Mouse (Mus musculus) kidney, adult 2 months (tissue): ENCODE data around the gene Kcnab1.

Experiments
- CTCF ChIP-seq: fragments of 200-500 bp; conservative IDR thresholded peaks from 2 replicates; pipeline ENCODE4 v1.5.1; 2011; ENCODE audit warnings: low read depth, mild to moderate bottlenecking, control low read depth, low read length, moderate library complexity, mixed read lengths; ENCODE audit not compliant: insufficient read depth, insufficient read length
- POLR2A ChIP-seq: fragments of 200-500 bp; IDR thresholded peaks from one replicate; pipeline ENCODE4 v1.6.1; 2011; ENCODE audit warnings: low read depth, low read length, control low read depth

- TF ChIP-seq CTCF (no peak), POLR2A (no peak)
These were observed 1.0 kb downstream of the Kcnab1 start for GRCm38 (mm10) chr3:65110190-65110589.
